Mouse (Mus musculus): ENCODE measurements around the gene Denr.

DNA sequence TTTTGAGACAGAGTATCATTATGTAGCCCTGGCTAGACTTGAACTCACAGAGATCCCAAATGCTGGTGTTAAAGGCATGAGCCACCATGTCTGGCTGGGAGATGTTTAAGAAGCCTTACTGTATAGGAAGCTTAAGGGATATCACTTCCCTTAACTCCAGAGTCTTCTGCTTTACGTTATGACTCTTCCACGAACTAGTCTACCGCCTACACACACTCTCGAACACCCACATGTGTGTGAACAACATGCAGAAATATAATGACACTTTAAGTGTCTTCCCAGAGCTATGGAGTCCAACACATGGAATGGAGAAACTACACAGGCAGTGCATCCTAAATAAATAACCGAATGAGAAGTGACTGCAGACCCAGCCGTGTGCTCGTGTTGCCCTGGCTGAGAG is 23.1 kb upstream of the Denr start:
- TF ChIP-seq CTCF (conservative IDR thresholded peaks at IDR 0.05; ENCODE audit: insufficient read depth, insufficient read length, low read depth, low read length) (no peak), POLR2A (IDR thresholded peaks at IDR 0.05; ENCODE audit: low read depth, low read length) (no peak)
